Mouse (Mus musculus) neural tube, embryonic 11.5 days (tissue): ENCODE measurements at regions not wholly inside any gene's neighbourhood (a gene's known extent, or its start where the extent isn't known, plus 50 kb on each side); places are given as distances from the start of the nearest gene placed in this dataset.

Experiments used
- ATAC-seq: fragments of 200-750 bp; cut with Nextera tagmentation; 2 replicates; pipeline ENCODE4 v1.8.0; 2017; ENCODE audit warnings: moderate number of reproducible peaks, mild to moderate bottlenecking, moderate TSS enrichment, moderate library complexity; ENCODE audit not compliant: insufficient read depth, low FRiP score, low TSS enrichment
- DNase-seq: peaks from one replicate; pipeline ENCODE4 v3.0.0-alpha.2; 2015; ENCODE audit warnings: low spot score
- H3K27ac ChIP-seq: fragments of 300-500 bp; sonication (generic); 2 replicates; pipeline ENCODE4 v1.5.1; 2014; ENCODE audit warnings: low read depth, mild to moderate bottlenecking, low read length
- H3K27me3 ChIP-seq: fragments of 300-500 bp; sonication (generic); 2 replicates; pipeline ENCODE4 v1.6.1; 2014; ENCODE audit warnings: mild to moderate bottlenecking, low read length, mixed read lengths; ENCODE audit not compliant: control insufficient read depth, insufficient read depth
- H3K36me3 ChIP-seq: fragments of 300-500 bp; sonication (generic); 2 replicates; pipeline ENCODE4 v1.6.1; 2014; ENCODE audit warnings: mild to moderate bottlenecking, low read length, moderate library complexity, mixed read lengths; ENCODE audit not compliant: control insufficient read depth, insufficient read depth
- H3K4me1 ChIP-seq: fragments of 300-500 bp; sonication (generic); 2 replicates; pipeline ENCODE4 v1.6.1; 2014; ENCODE audit warnings: low read length, mixed read lengths; ENCODE audit not compliant: control insufficient read depth, insufficient read depth
- H3K4me2 ChIP-seq: fragments of 300-500 bp; sonication (generic); 2 replicates; pipeline ENCODE4 v1.6.1; 2014; ENCODE audit warnings: low read depth, mild to moderate bottlenecking, moderate library complexity
- H3K4me3 ChIP-seq: fragments of 300-500 bp; sonication (generic); 2 replicates; pipeline ENCODE4 v1.5.1; 2014; ENCODE audit warnings: low read depth, low read length
- H3K9ac ChIP-seq: fragments of 300-500 bp; sonication (generic); 2 replicates; pipeline ENCODE4 v1.6.1; 2014; ENCODE audit warnings: mild to moderate bottlenecking, low read length
- H3K9me3 ChIP-seq: fragments of 300-500 bp; sonication (generic); 2 replicates; pipeline ENCODE4 v1.6.1; 2016; ENCODE audit warnings: low read length; ENCODE audit not compliant: control insufficient read depth
- WGBS: fragments of 180-500 bp; shearing (Covaris S2); extraction: QIAGEN DNeasy Blood & Tissue Kit; methylation state at CpG from one replicate; pipeline ENCODE4 v1.1.7; 2014; 5-methylcytosine and 5-hydroxymethylcytosine counted together

DNA sequence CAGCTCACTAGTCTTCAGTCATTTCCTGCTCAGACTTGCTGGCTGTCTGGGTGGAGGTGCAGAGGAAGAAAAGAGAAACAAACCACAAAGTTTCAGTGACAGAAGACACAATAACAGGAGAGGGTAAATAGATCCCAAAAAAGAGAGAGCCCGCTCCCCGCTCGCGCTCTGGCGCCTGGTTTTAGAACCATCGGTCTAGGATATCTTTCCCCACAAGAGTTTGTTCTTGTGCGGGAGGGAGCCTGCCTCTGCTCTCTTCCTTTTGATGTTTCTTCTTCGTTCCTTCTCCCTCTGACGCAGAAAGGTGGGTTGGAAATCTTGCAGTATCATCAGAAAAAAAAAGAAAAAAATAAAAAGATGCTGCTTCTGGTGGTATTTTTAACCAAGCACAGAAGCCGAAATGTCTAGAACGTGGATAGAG lies 71.3 kb upstream of the Zfp217 start:
- ATAC-seq = no peak

DNA sequence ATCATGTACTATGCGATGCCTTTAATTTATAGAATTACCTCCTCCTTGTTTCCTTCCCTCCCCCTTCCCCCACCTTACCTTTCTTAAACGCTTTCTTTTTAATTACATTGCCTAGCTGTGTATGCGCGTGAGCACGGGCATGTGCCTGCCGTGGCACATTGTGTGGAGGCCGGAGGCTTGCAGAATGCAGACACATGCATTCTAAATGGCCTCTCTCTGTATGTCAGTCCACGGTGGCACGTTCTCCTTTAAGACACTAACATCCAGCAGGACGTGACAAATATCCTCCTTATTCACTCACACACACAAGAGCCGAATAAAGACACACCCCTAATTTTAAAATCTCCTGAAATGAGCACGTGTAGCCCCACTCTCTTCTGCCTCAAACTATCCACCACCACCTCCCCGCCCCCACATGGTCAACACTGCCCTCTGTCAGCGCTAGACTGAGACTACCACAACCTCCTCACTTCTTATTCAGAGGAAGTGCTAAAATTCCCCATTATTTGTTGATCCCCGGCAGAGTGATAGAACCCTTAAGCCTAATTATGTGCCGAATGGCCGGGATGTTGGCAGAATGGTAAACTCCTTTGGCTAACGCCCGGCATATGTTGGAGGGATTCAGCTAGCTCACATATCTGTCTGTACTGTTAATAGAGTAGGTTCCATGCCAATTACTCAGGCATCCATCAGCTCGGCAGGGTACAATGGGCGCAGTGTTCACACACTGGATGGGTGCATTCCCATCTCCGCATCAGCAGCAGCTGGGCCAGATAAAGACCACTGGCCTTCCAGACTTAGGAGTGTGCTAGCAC lies 70.5 kb upstream of the Zfp217 start:
- ATAC-seq = peak; percentile 91
- peaks cover 27% of the 10 kb centered on the region for H3K4me1 ChIP-seq

More for the DNA sequence above, 71.3 kb upstream of the Zfp217 start:
- Histone ChIP-seq H3K27me3 (no peaks in the 10 kb centered on the region), H3K4me1 (peaks cover 27% of the 10 kb centered on the region), H3K4me2 (peak overlapping the region; percentile 46), H3K9me3 (0 out of 2 replicates have a peak, but pooled peaks cover 4% of the 10 kb centered on the region), H3K36me3 (no peaks in the 10 kb centered on the region), H3K27ac (peak overlapping the region; percentile 84), H3K9ac (peak overlapping the region; percentile 45), H3K4me3 (peak overlapping the region; percentile 12)
- no peak for DNase-seq
- WGBS = 1% methylated on average over 11 of the region's 11 CpGs

GRCm38 (mm10) chr2:170216311-170216710 lies 68.4 kb upstream of the Zfp217 start:
- H3K9ac ChIP-seq = no peak overlapping the region
- no peaks in the 10 kb centered on the region for H3K36me3 ChIP-seq
- no peak for DNase-seq
- 89% methylated on average over 7 of the region's 7 CpGs for WGBS
- H3K4me3 ChIP-seq = no peak overlapping the region
- H3K27me3 ChIP-seq = no peaks in the 10 kb centered on the region
- H3K27ac ChIP-seq = no peak overlapping the region
- 0 out of 2 replicates have a peak, but pooled peaks cover 4% of the 10 kb centered on the region for H3K9me3 ChIP-seq
- ATAC-seq = no peak
- H3K4me2 ChIP-seq = no peak overlapping the region
- H3K4me1 ChIP-seq = peaks cover 13% of the 10 kb centered on the region

More for the DNA sequence above, 70.5 kb upstream of the Zfp217 start:
- DNase-seq = peak; percentile 83
- Histone ChIP-seq H3K4me2 (peak overlapping the region; percentile 46), H3K9me3 (0 out of 2 replicates have a peak, but pooled peaks cover 4% of the 10 kb centered on the region), H3K4me3 (peak overlapping the region; percentile 12), H3K27ac (peak overlapping the region; percentile 84), H3K36me3 (no peaks in the 10 kb centered on the region), H3K27me3 (no peaks in the 10 kb centered on the region), H3K9ac (peak overlapping the region; percentile 47)
- 8% methylated on average over 22 of the region's 22 CpGs for WGBS

DNA sequence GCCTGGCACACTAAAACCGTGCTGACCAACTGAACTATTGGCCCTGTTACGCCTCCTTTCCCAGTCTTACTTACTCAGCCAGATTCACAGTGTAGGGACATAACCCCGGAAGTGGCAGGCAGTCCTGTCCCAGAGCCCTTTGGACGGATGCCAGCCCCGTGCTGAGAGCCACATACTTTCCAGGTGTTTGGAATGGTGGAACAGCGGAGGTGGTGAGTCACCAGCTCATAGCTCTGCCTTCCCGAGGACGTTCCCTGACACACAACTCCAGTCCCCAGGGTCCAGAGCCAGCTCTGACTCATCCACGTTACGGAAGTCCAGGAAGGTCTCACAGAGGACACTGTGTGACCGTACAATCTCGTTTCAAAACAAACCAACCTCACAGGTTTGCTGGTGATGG lies 61.2 kb upstream of the Zfp217 start:
- ATAC-seq = no peak
- whole genome bisulfite sequencing = 83% methylated on average over 12 of the region's 12 CpGs
- H3K36me3 ChIP-seq = no peaks in the 10 kb centered on the region
- H3K4me1 ChIP-seq = peaks cover 15% of the 10 kb centered on the region
- no peak overlapping the region for H3K27ac ChIP-seq
- no peaks in the 10 kb centered on the region for H3K27me3 ChIP-seq
- H3K9ac ChIP-seq = no peak overlapping the region
- H3K9me3 ChIP-seq = no peaks in the 10 kb centered on the region
- H3K4me3 ChIP-seq = no peak overlapping the region
- no peak for DNase-seq
- H3K4me2 ChIP-seq = no peak overlapping the region

- ATAC-seq = no peak
- H3K9me3 ChIP-seq = no peaks in the 10 kb centered on the region
- H3K27ac ChIP-seq = no peak overlapping the region
- peaks cover 15% of the 10 kb centered on the region for H3K4me1 ChIP-seq
- no peak overlapping the region for H3K4me2 ChIP-seq
- no peak for DNase-seq
- H3K27me3 ChIP-seq = no peaks in the 10 kb centered on the region
- WGBS = 73% methylated on average over 7 of the region's 7 CpGs
- H3K36me3 ChIP-seq = no peaks in the 10 kb centered on the region
- no peak overlapping the region for H3K9ac ChIP-seq
- H3K4me3 ChIP-seq = no peak overlapping the region
These were observed 60.0 kb upstream of the Zfp217 start for GRCm38 (mm10) chr2:170207878-170208277.

DNA sequence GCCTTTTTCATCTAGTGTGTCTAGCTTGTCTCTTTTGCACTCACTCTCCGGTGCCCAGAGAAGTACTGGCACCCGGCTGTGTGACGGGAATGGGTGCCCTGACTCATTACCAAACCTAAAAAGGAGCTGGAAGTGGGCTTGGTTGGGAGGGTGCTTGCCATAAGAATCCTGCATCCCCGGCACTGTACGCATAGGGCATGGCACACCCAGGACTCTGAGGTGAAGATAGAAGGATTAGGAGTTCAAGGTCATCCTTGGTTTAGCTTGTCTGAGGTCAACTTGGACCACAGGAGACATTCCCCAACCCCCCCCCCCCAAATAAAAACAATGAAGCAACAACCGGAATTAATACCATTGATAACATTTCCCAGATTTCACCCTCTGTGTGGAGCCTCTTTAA lies 59.5 kb upstream of the Zfp217 start:
- ATAC-seq (no peak), DNase-seq (no peak)
- Histone ChIP-seq H3K4me3 (no peak overlapping the region), H3K9me3 (no peaks in the 10 kb centered on the region), H3K27me3 (no peaks in the 10 kb centered on the region), H3K4me1 (peaks cover 15% of the 10 kb centered on the region), H3K36me3 (no peaks in the 10 kb centered on the region), H3K4me2 (no peak overlapping the region), H3K9ac (no peak overlapping the region), H3K27ac (no peak overlapping the region)
- WGBS = 87% methylated on average over 6 of the region's 6 CpGs

DNA sequence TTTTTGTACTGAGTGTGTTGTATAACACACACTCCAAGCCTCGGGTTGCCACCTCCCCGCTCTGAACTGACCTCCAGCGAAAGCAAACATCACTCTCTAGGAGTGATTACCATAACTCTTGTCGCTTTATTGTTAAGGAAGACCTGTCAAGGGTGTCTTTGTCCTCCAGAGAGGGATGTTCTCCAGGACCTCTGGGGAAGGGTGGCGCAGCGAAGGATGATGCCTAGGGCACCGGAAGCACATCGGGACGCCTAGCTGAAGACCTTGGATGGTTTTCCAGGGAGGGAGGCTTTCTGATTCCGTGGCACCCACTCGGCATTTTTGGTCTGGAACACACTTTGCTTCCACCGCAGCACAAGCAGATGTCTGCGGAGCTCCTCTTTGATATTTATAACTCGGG lies 59.0 kb upstream of the Zfp217 start:
- 0 out of 2 replicates have a peak overlapping the region, but pooled peaks have one; percentile 5 for H3K4me2 ChIP-seq
- WGBS = 39% methylated on average over 14 of the region's 14 CpGs
- no peak overlapping the region for H3K9ac ChIP-seq
- H3K27ac ChIP-seq = no peak overlapping the region
- no peaks in the 10 kb centered on the region for H3K27me3 ChIP-seq
- H3K4me1 ChIP-seq = peaks cover 15% of the 10 kb centered on the region
- H3K9me3 ChIP-seq = no peaks in the 10 kb centered on the region
- no peak overlapping the region for H3K4me3 ChIP-seq
- ATAC-seq (no peak), DNase-seq (no peak)
- no peaks in the 10 kb centered on the region for H3K36me3 ChIP-seq

GRCm38 (mm10) chr2:170206442-170206754 lies 58.5 kb upstream of the Zfp217 start:
- Histone ChIP-seq H3K27ac (no peak overlapping the region), H3K36me3 (no peaks in the 10 kb centered on the region), H3K9ac (no peak overlapping the region; the same call in 1 of the 2 replicates), H3K27me3 (no peaks in the 10 kb centered on the region), H3K4me2 (peak overlapping the region; percentile 52), H3K9me3 (no peaks in the 10 kb centered on the region), H3K4me3 (no peak overlapping the region), H3K4me1 (peaks cover 15% of the 10 kb centered on the region)
- 0 out of 2 replicates have a peak, but pooled peaks have one; percentile 38 for ATAC-seq
- peak; percentile 40 for DNase-seq
- 11% methylated on average over 6 of the region's 6 CpGs for WGBS
